Mouse (Mus musculus): ENCODE measurements around the gene Zfp385a. TPM values are rescaled to one million over a fixed set of nuclear protein-coding genes. Genes with fewer than 3 reads are reported as not detected.
A peak's percentile ranks its signal among the peaks of the same experiment; 100 is the strongest.
"Not testable (repeated sequence)": the region's sequence is repeated elsewhere in the genome, so short reads cannot be mapped to it uniquely, and the experiment has no call there.

The Zfp385a gene
- polyA plus RNA-seq, 1 experiment, result 26.8 TPM

GRCm38 (mm10) chr15:103280817-103281464 is 59.0 kb downstream of the Zfp385a start:
- Histone ChIP-seq H3K9ac (ENCODE audit: low read depth, poor library complexity, severe bottlenecking) (no peak overlapping the region), H3K36me3 (ENCODE audit: control insufficient read depth, insufficient read depth, low read length, poor library complexity, severe bottlenecking) (no peaks in the 10 kb centered on the region), H3K27me3 (ENCODE audit: control insufficient read depth, insufficient read depth, low read length, poor library complexity, severe bottlenecking) (no peaks in the 10 kb centered on the region), H3K9me3 (replicated peaks; ENCODE audit: control insufficient read depth, insufficient read depth, low read length, poor library complexity, severe bottlenecking) (no peaks in the 10 kb centered on the region), H3K27ac (ENCODE audit: insufficient read depth, low read length) (no peak overlapping the region), H3K4me3 (ENCODE audit: low read depth, low read length) (no peak overlapping the region), H3K4me1 (ENCODE audit: control insufficient read depth, insufficient read depth, low read length) (no peaks in the 10 kb centered on the region)
- TF ChIP-seq EP300 (IDR thresholded peaks at IDR 0.05; ENCODE audit: insufficient read depth, low read depth, low read length) (no peak), CTCF (IDR thresholded peaks at IDR 0.05; ENCODE audit: low read depth, low read length) (peak; percentile 61), POLR2A (IDR thresholded peaks at IDR 0.05; ENCODE audit: insufficient read depth, low read length) (no peak)

- TF ChIP-seq POLR2A (IDR thresholded peaks at IDR 0.05; ENCODE audit: insufficient read depth, low read length) (no peak), CTCF (IDR thresholded peaks at IDR 0.05; ENCODE audit: low read depth, low read length) (peak; percentile 10), EP300 (IDR thresholded peaks at IDR 0.05; ENCODE audit: insufficient read depth, low read depth, low read length) (no peak)
- Histone ChIP-seq H3K36me3 (ENCODE audit: control insufficient read depth, insufficient read depth, low read length, poor library complexity, severe bottlenecking) (no peaks in the 10 kb centered on the region), H3K27ac (ENCODE audit: insufficient read depth, low read length) (no peak overlapping the region), H3K9ac (ENCODE audit: low read depth, poor library complexity, severe bottlenecking) (no peak overlapping the region), H3K4me3 (ENCODE audit: low read depth, low read length) (no peak overlapping the region), H3K27me3 (ENCODE audit: control insufficient read depth, insufficient read depth, low read length, poor library complexity, severe bottlenecking) (no peaks in the 10 kb centered on the region), H3K4me1 (ENCODE audit: control insufficient read depth, insufficient read depth, low read length) (no peaks in the 10 kb centered on the region), H3K9me3 (replicated peaks; ENCODE audit: control insufficient read depth, insufficient read depth, low read length, poor library complexity, severe bottlenecking) (no peaks in the 10 kb centered on the region)
Observed at GRCm38 (mm10) chr15:103279750-103280149, 60.1 kb downstream of the Zfp385a start.

GRCm38 (mm10) chr15:103277949-103278348 is 61.9 kb downstream of the Zfp385a start:
- no peak overlapping the region for H3K27ac ChIP-seq (ENCODE audit: insufficient read depth, low read length)
- no peaks in the 10 kb centered on the region for H3K27me3 ChIP-seq (ENCODE audit: control insufficient read depth, insufficient read depth, low read length, poor library complexity, severe bottlenecking)
- no peaks in the 10 kb centered on the region for H3K4me1 ChIP-seq (ENCODE audit: control insufficient read depth, insufficient read depth, low read length)
- H3K36me3 ChIP-seq (ENCODE audit: control insufficient read depth, insufficient read depth, low read length, poor library complexity, severe bottlenecking), result no peaks in the 10 kb centered on the region
- no peak overlapping the region for H3K4me3 ChIP-seq (ENCODE audit: low read depth, low read length)
- no peak overlapping the region for H3K9ac ChIP-seq (ENCODE audit: low read depth, poor library complexity, severe bottlenecking)
- no peaks in the 10 kb centered on the region for H3K9me3 ChIP-seq (replicated peaks; ENCODE audit: control insufficient read depth, insufficient read depth, low read length, poor library complexity, severe bottlenecking)
- no peak for TF ChIP-seq EP300 (IDR thresholded peaks at IDR 0.05; ENCODE audit: insufficient read depth, low read depth, low read length)

GRCm38 (mm10) chr15:103275943-103276342 is 64.0 kb downstream of the Zfp385a start:
- not testable (repeated sequence) for H3K9ac ChIP-seq (ENCODE audit: low read depth, poor library complexity, severe bottlenecking); H3K27me3 ChIP-seq (ENCODE audit: control insufficient read depth, insufficient read depth, low read length, poor library complexity, severe bottlenecking); H3K9me3 ChIP-seq (replicated peaks; ENCODE audit: control insufficient read depth, insufficient read depth, low read length, poor library complexity, severe bottlenecking); H3K27ac ChIP-seq (ENCODE audit: insufficient read depth, low read length); H3K4me3 ChIP-seq (ENCODE audit: low read depth, low read length); H3K4me1 ChIP-seq (ENCODE audit: control insufficient read depth, insufficient read depth, low read length); H3K36me3 ChIP-seq (ENCODE audit: control insufficient read depth, insufficient read depth, low read length, poor library complexity, severe bottlenecking)

- no peaks in the 10 kb centered on the region for H3K9me3 ChIP-seq (replicated peaks; ENCODE audit: control insufficient read depth, insufficient read depth, low read length, poor library complexity, severe bottlenecking)
- peak within 1 kb of the TSS; percentile 86 for H3K9ac ChIP-seq (ENCODE audit: low read depth, poor library complexity, severe bottlenecking)
- H3K4me1 ChIP-seq (ENCODE audit: control insufficient read depth, insufficient read depth, low read length), result no peaks in the 10 kb centered on the region
- TF ChIP-seq EP300 (IDR thresholded peaks at IDR 0.05; ENCODE audit: insufficient read depth, low read depth, low read length), result no peak
- peak; percentile 78 for TF ChIP-seq POLR2A (IDR thresholded peaks at IDR 0.05; ENCODE audit: insufficient read depth, low read length)
- no peak for TF ChIP-seq CTCF (IDR thresholded peaks at IDR 0.05; ENCODE audit: low read depth, low read length)
- peak within 1 kb of the TSS; percentile 90 for H3K4me3 ChIP-seq (ENCODE audit: low read depth, low read length)
- no peaks in the 10 kb centered on the region for H3K27me3 ChIP-seq (ENCODE audit: control insufficient read depth, insufficient read depth, low read length, poor library complexity, severe bottlenecking)
- H3K27ac ChIP-seq (ENCODE audit: insufficient read depth, low read length), result no peak within 1 kb of the TSS
- no peaks in the 10 kb centered on the region for H3K36me3 ChIP-seq (ENCODE audit: control insufficient read depth, insufficient read depth, low read length, poor library complexity, severe bottlenecking)
Observed at GRCm38 (mm10) chr15:103272419-103273279, 67.2 kb downstream of the Zfp385a start, which contains the start of gene Copz1. Copz1 (plus strand) TSS chr15:103272714.

- Histone ChIP-seq H3K9ac (ENCODE audit: low read depth, poor library complexity, severe bottlenecking) (no peak overlapping the region), H3K27me3 (ENCODE audit: control insufficient read depth, insufficient read depth, low read length, poor library complexity, severe bottlenecking) (no peaks in the 10 kb centered on the region), H3K9me3 (replicated peaks; ENCODE audit: control insufficient read depth, insufficient read depth, low read length, poor library complexity, severe bottlenecking) (no peaks in the 10 kb centered on the region), H3K36me3 (ENCODE audit: control insufficient read depth, insufficient read depth, low read length, poor library complexity, severe bottlenecking) (no peaks in the 10 kb centered on the region), H3K27ac (ENCODE audit: insufficient read depth, low read length) (no peak overlapping the region), H3K4me3 (ENCODE audit: low read depth, low read length) (no peak overlapping the region), H3K4me1 (ENCODE audit: control insufficient read depth, insufficient read depth, low read length) (no peaks in the 10 kb centered on the region)
- TF ChIP-seq POLR2A (IDR thresholded peaks at IDR 0.05; ENCODE audit: insufficient read depth, low read length), result no peak
- TF ChIP-seq EP300 (IDR thresholded peaks at IDR 0.05; ENCODE audit: insufficient read depth, low read depth, low read length), result no peak
- TF ChIP-seq CTCF (IDR thresholded peaks at IDR 0.05; ENCODE audit: low read depth, low read length), result no peak
Observed at GRCm38 (mm10) chr15:103268903-103269302, 71.0 kb downstream of the Zfp385a start.
